Mouse (Mus musculus) liver, adult (tissue): ENCODE results near the gene Necab2.

Experiments
- GATA4 ChIP-seq: IDR thresholded peaks from 2 replicates; pipeline ENCODE4 v1.6.1; 2014; ENCODE audit warnings: mild to moderate bottlenecking, low read length; ENCODE audit not compliant: insufficient replicate concordance

The Necab2 gene

GRCm38 (mm10) chr8:119466105-119466504 is 19.6 kb downstream of the Necab2 start:
- no peak for TF ChIP-seq GATA4

- TF ChIP-seq GATA4 = no peak
Observed at GRCm38 (mm10) chr8:119466794-119467193, 20.3 kb downstream of the Necab2 start.

DNA sequence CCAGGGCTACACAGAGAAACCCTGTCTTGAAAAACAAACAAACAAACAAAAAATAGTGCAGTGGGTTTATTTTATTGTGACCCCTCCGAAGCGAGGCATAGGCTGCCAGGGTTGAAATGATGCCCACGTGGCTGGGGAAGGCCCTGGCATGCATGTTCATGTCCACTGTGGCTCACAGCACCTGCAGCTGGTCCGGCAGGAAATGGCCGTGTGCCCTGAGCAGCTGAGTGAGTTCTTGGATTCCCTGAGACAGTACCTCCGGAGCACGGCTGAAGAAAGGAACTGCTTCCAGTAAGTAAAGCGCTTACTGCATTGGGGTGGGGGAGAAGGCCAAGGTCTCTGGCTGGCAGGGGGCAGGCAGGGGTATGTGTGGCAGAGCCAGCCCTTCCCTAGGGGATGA is 21.6 kb downstream of the Necab2 start:
- no peak for TF ChIP-seq GATA4

DNA sequence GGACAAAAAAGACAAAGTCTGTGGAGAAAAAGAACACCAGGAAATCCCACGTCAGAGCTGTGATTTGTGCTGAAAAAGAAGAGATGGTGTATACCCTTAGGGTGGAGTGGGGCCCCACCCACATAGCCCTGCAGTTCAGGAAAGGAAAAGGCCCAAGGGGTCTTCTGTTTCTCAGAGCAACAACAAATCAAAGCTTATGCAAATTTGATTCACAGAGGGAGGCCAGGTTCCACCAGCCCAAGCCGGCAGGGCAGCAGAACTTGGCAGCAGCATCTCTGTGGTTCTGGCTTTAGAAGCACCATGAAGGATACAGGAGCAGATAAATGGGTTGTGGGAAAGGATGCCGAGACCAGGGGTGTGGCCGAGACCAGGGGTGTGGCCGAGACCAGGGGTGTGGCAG is 32.2 kb downstream of the Necab2 start:
- no peak for TF ChIP-seq GATA4

DNA sequence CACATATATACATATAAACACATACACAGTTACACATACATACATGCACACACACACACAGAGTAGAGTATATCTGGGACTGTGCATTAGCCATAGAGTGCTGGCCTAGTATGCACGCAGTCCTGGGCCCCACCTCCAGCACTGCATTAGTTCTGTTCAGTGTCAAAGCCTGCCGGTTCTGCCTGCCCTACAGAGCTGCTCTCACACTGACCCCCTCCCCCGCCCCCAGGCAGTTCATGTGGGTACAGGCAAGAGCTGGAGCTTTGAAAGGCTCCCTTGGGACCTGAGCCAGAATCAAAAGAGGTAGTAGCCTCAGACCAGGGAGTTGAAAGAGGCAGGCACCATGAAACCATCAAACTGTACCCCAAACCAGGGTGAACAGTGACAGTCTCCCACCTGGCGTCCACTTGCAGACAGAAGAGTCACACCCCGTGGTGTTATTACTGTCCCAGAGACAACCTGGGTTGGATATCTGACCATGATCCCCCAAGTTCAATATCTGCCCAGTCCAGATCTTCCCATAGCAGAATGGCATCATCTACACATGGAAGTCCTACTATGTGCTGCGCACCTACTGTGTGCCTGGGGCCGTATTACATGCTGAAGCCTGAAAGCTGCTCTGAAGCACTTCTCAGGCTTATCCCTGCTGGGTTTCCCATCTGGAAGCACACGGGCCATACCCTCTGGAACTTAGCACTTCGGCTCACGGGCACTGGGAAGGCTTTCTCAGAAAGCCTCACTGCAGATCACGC is 37.8 kb downstream of the Necab2 start:
- no peak for TF ChIP-seq GATA4

- no peak for TF ChIP-seq GATA4
Observed at GRCm38 (mm10) chr8:119487093-119487492, 40.6 kb downstream of the Necab2 start.

GRCm38 (mm10) chr8:119496848-119497247 is 50.3 kb downstream of the Necab2 start:
- no peak for TF ChIP-seq GATA4

DNA sequence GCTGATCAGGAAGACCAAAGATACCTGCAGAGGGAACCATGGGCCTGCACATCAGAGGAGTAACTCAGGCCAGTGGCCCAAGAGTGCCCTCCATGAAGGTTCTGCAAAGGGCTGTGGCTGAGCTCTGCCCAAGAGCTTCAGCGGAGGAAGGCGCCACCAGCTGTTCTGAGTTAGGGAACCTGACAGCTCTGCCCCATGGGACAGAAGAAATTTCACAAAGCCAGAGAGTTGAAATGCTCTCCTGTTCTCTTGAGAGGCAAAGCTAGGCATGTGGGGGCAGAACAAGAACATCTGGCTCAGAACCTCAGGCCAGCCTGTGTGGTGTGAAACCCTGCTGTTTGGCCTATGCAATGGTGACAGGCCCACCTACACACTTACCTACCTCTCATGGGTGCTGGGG is 53.3 kb downstream of the Necab2 start:
- TF ChIP-seq GATA4 = no peak

GRCm38 (mm10) chr8:119501598-119501997 is 55.1 kb downstream of the Necab2 start, which contains the start of gene Slc38a8:
Slc38a8 (minus strand) TSS chr8:119501698.
- no peak for TF ChIP-seq GATA4

DNA sequence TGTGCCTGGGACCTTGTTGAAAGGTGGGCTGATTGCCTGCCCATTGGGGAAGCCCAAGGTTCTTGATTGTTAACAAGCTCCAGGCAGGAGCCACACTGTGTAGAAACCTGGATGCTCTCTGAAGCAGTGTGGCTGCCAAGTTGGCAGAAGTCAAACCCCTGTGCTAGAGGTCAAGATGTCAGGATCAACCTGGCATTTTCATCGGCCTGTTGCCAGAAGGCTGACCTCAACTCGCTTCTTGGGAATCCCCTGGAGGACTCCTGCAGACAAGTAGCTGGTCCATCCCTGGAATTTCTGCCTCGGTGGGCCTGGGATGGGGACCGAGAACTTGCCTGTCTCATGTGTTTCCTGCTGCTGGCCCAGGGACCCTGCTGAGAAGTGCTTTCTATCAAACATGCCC is 55.6 kb downstream of the Necab2 start:
- TF ChIP-seq GATA4 = no peak

DNA sequence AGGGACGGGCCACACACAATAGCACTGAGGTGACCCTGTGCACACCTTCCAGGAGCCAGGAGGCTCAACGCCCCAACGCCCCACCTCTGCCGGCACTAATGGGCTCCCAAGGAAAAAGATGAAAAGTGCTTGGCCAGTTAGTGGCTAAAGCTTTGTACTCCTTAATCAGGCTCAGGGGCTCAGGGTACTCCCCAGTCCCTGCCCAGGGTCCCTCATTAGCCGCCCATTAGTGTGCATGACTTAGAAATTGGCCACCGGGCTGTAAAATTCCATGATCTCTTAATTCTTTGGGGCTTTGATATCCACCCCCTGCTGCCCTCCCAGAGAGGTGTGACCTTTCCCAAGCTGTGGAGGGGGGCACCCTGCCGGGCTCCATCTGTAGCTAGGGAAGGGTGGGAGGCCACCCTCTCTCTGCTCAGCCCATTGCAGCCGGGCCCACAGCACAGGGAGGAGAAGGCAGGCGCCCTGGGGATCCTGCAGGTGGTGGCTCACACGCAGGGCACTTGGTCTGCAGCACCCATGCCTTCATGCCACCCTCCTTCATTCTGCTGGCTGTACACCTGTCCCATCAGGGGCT is 56.8 kb downstream of the Necab2 start:
- no peak for TF ChIP-seq GATA4

DNA sequence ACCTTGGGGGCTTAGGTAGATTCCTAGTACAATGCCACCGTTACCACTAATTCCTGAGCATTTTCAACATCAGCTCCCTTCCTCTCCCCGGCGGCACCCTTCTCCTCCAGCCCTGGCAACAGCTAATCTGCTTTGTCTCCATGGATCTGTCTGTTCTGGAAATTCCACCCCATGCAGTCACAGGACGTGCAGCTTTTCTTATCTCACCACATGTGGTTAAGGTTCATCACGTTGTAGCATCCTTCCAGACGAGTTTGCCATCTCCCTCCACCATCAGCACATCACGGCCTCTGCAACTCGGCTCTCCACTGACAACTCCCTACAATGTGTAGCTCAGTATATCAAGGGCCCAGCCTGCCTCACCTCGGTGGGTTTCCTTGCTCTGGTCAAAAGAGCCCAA is 59.0 kb downstream of the Necab2 start:
- TF ChIP-seq GATA4 = no peak

GRCm38 (mm10) chr8:119506106-119506505 is 59.6 kb downstream of the Necab2 start:
- TF ChIP-seq GATA4 = no peak

DNA sequence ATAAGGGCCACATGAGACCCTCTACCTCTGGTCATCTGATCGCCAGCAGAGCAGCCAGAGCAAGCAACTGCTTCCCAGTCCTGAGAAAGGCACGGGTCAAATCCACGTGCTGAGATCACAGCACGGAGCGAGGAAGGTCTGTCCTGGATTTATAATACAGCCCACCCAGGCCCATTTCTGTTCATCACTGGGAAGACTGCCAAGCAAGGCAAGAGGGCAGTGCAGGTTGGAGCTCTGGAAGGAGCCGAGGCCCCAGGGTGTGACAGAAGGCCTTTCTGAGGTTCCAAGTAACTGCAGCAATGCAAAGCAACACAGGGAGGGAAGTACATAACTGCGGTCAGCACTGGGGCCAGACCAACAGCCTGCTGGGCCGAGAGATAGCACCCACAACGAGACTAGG is 64.0 kb downstream of the Necab2 start:
- no peak for TF ChIP-seq GATA4

DNA sequence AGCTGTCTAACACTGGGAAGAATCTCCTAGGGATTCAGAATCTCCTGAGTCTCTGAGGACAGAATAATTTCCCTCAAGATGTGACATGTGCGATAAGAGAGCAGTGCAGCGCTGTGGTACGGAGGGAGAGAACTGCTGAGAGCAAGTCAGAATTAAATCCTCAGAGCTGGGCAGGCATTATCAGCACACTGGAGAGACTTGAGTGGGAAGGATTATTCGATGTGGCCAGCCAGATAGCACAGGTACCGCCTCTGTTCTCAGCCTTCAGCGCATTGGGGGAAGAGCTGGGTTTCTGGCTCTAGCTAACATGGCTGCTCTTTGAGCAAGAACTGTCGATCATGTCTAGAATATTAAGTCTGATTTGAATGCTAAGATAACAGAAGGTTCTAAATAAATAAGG is 65.2 kb downstream of the Necab2 start:
- TF ChIP-seq GATA4 = no peak

DNA sequence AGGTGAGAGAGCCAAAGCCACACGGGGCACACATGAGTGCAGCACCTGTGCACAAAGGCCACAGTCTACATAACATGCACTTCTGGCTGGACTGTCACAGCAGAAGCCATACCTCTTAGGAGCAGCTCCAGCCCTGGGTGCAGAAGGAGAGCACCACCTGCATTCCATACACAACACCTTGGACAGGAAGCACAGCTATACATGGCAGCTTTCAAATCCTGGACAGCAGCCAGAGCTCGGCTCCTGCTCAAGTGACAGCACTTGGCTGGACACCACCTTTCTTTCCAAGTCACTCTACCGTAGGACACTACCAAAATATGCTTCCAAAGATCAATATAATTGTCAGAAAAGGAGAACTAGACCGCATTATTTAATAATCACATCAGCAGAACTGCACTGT is 66.9 kb downstream of the Necab2 start:
- no peak for TF ChIP-seq GATA4

- no peak for TF ChIP-seq GATA4
Observed at GRCm38 (mm10) chr8:119514940-119515339, 68.4 kb downstream of the Necab2 start.
